Mouse (Mus musculus) ES-E14 (cell line): ENCODE data around the gene Plekhd1. TPM values are rescaled to one million over a fixed set of nuclear protein-coding genes. Genes with fewer than 3 reads are reported as not detected.
A peak's percentile ranks its signal among the peaks of the same experiment; 100 is the strongest.

Experiments
- DNase-seq: peaks from one replicate; pipeline ENCODE4 v3.0.0-alpha.2; 2013; ENCODE audit warnings: low read depth, low spot score
- H3K27ac ChIP-seq: 2 replicates; pipeline ENCODE4 v1.5.1; 2012; ENCODE audit warnings: low read depth, mild to moderate bottlenecking, low read length, moderate library complexity, mixed read lengths; ENCODE audit not compliant: poor library complexity, insufficient read depth, severe bottlenecking
- H3K36me3 ChIP-seq: 2 replicates; pipeline ENCODE4 v1.6.1; 2012; ENCODE audit warnings: mild to moderate bottlenecking, low read length, moderate library complexity, mixed read lengths; ENCODE audit not compliant: control insufficient read depth, poor library complexity, insufficient read depth, severe bottlenecking
- H3K4me1 ChIP-seq, 2 experiments: fragments of 150-350 bp in 1 of 2; sonication (generic) in 1 of 2; 2 replicates each; pipeline ENCODE4 v1.6.1; 2012; ENCODE audit warnings: low read length in 2 of 2, mild to moderate bottlenecking in 1 of 2, mixed read lengths in 1 of 2; ENCODE audit not compliant: control insufficient read depth in 2 of 2, insufficient read depth in 2 of 2, poor library complexity in 1 of 2
- H3K4me3 ChIP-seq, 2 experiments: fragments of 150-350 bp in 1 of 2; sonication (generic) in 1 of 2; 2 replicates each; pipeline ENCODE4 v1.5.1; 2012; ENCODE audit warnings: low read length in 2 of 2, low read depth in 1 of 2, mild to moderate bottlenecking in 1 of 2, mixed read lengths in 1 of 2; ENCODE audit not compliant: insufficient read depth in 1 of 2, poor library complexity in 1 of 2, severe bottlenecking in 1 of 2
- H3K9ac ChIP-seq: 2 replicates; pipeline ENCODE4 v1.6.1; 2012; ENCODE audit warnings: low read depth, mild to moderate bottlenecking, low read length, mixed read lengths; ENCODE audit not compliant: poor library complexity, insufficient read depth, severe bottlenecking
- H3K9me3 ChIP-seq: fragments of 150-350 bp; sonication (generic); 2 replicates; pipeline ENCODE4 v1.6.1; 2012; ENCODE audit warnings: low read depth, mild to moderate bottlenecking, low read length; ENCODE audit not compliant: control insufficient read depth, insufficient read depth
- CHD2 ChIP-seq: IDR thresholded peaks from 2 replicates; pipeline ENCODE4 v1.6.1; 2014; ENCODE audit warnings: mild to moderate bottlenecking, low read depth, low read length, inconsistent platforms
- HCFC1 ChIP-seq: IDR thresholded peaks from 2 replicates; pipeline ENCODE4 v1.6.1; 2012; ENCODE audit warnings: low read length, inconsistent platforms, borderline replicate concordance; ENCODE audit not compliant: insufficient read depth
- MAFK ChIP-seq: IDR thresholded peaks from 2 replicates; pipeline ENCODE4 v1.6.1; 2014; ENCODE audit warnings: mild to moderate bottlenecking, low read depth, low read length, inconsistent platforms; ENCODE audit not compliant: insufficient read depth
- ZC3H11A ChIP-seq: IDR thresholded peaks from 2 replicates; pipeline ENCODE4 v1.6.1; 2012; ENCODE audit warnings: low read depth, mild to moderate bottlenecking, inconsistent platforms, low read length, borderline replicate concordance
- ZNF384 ChIP-seq: IDR thresholded peaks from 2 replicates; pipeline ENCODE4 v1.6.1; 2012; ENCODE audit warnings: low read depth, low read length, inconsistent platforms
- in situ Hi-C, 2 experiments: fragments of 600-800 bp; cut with MboI; formaldehyde crosslinking; loops; one replicate each; pipeline ENCODE4 v1.15.1; 2025; ENCODE audit warnings: low sequenced_read_pairs in 2 of 2, inconsistent platforms in 1 of 2; ENCODE audit not compliant: unreplicated experiment in 2 of 2
- total RNA-seq: library from RNA; depleted of rRNA; stranded (reverse); fragments of 300-350 nt; gene quantifications from 2 replicates; pipeline ENCODE4 v1.2.3, GENCODE M21; 2012

Gene Plekhd1
- total RNA-seq, 1 experiment = 8.2 TPM

- Histone ChIP-seq H3K27ac (no peak overlapping the region), H3K9ac (no peak overlapping the region), H3K36me3 (peaks cover 4% of the 10 kb centered on the region), H3K4me1 (no peaks in the 10 kb centered on the region), H3K4me3 (no peak overlapping the region), H3K9me3 (no peaks in the 10 kb centered on the region)
- DNase-seq = no peak
- in situ Hi-C loops = no loop called here
- TF ChIP-seq HCFC1 (no peak), CHD2 (no peak), MAFK (no peak), ZNF384 (no peak), ZC3H11A (no peak)
These were observed 28.5 kb upstream of the Plekhd1 start for GRCm38 (mm10) chr12:80663935-80664334.

GRCm38 (mm10) chr12:80668391-80668790 is 24.0 kb upstream of the Plekhd1 start:
- no peaks in the 10 kb centered on the region for H3K4me1 ChIP-seq
- DNase-seq = no peak
- TF ChIP-seq ZC3H11A = no peak
- TF ChIP-seq ZNF384 = no peak
- no peak for TF ChIP-seq HCFC1
- no peak for TF ChIP-seq MAFK
- TF ChIP-seq CHD2 = no peak
- no peaks in the 10 kb centered on the region for H3K9me3 ChIP-seq
- H3K9ac ChIP-seq = no peak overlapping the region
- H3K27ac ChIP-seq = no peak overlapping the region
- H3K4me3 ChIP-seq = no peak overlapping the region
- in situ Hi-C loops = no loop called here
- H3K36me3 ChIP-seq = peaks cover 6% of the 10 kb centered on the region

- Histone ChIP-seq H3K9ac (no peak overlapping the region), H3K27ac (no peak overlapping the region), H3K4me3 (no peak overlapping the region), H3K4me1 (no peaks in the 10 kb centered on the region), H3K36me3 (peaks cover 8% of the 10 kb centered on the region), H3K9me3 (no peaks in the 10 kb centered on the region)
- TF ChIP-seq CHD2 (no peak), MAFK (no peak), HCFC1 (no peak)
- in situ Hi-C loops = no loop called here
- DNase-seq = peak; percentile 53
These were observed 19.2 kb upstream of the Plekhd1 start for GRCm38 (mm10) chr12:80673170-80673569.

- peaks cover 4% of the 10 kb centered on the region for H3K36me3 ChIP-seq
- no peak overlapping the region for H3K4me3 ChIP-seq
- H3K27ac ChIP-seq = no peak overlapping the region
- no peaks in the 10 kb centered on the region for H3K4me1 ChIP-seq
- no peak for TF ChIP-seq CHD2
- H3K9me3 ChIP-seq = no peaks in the 10 kb centered on the region
- no peak overlapping the region for H3K9ac ChIP-seq
- no peak for DNase-seq
- in situ Hi-C loops = no loop called here
These were observed 11.1 kb upstream of the Plekhd1 start for GRCm38 (mm10) chr12:80681340-80681739.

GRCm38 (mm10) chr12:80683554-80683953 is 8.8 kb upstream of the Plekhd1 start:
- TF ChIP-seq HCFC1 (no peak), MAFK (no peak), ZNF384 (no peak), CHD2 (no peak), ZC3H11A (no peak)
- Histone ChIP-seq H3K36me3 (peaks cover 2% of the 10 kb centered on the region), H3K9ac (no peak overlapping the region), H3K4me3 (no peak overlapping the region), H3K4me1 (no peaks in the 10 kb centered on the region), H3K27ac (no peak overlapping the region), H3K9me3 (no peaks in the 10 kb centered on the region)
- in situ Hi-C loops = no loop called here
- DNase-seq = no peak
